Mouse (Mus musculus) liver, adult 2 months (tissue): Measurements from ENCODE around the gene Tmem100.

Experiments
- CTCF ChIP-seq: fragments of 200-500 bp; IDR thresholded peaks from 2 replicates; pipeline ENCODE4 v1.5.1; 2011; ENCODE audit warnings: low read depth, low read length, control low read depth
- POLR2A ChIP-seq: fragments of 200-500 bp; IDR thresholded peaks from 2 replicates; pipeline ENCODE4 v1.6.1; 2011; ENCODE audit warnings: low read length, control low read depth; ENCODE audit not compliant: insufficient read depth; ENCODE audit errors: extremely low read depth

DNA sequence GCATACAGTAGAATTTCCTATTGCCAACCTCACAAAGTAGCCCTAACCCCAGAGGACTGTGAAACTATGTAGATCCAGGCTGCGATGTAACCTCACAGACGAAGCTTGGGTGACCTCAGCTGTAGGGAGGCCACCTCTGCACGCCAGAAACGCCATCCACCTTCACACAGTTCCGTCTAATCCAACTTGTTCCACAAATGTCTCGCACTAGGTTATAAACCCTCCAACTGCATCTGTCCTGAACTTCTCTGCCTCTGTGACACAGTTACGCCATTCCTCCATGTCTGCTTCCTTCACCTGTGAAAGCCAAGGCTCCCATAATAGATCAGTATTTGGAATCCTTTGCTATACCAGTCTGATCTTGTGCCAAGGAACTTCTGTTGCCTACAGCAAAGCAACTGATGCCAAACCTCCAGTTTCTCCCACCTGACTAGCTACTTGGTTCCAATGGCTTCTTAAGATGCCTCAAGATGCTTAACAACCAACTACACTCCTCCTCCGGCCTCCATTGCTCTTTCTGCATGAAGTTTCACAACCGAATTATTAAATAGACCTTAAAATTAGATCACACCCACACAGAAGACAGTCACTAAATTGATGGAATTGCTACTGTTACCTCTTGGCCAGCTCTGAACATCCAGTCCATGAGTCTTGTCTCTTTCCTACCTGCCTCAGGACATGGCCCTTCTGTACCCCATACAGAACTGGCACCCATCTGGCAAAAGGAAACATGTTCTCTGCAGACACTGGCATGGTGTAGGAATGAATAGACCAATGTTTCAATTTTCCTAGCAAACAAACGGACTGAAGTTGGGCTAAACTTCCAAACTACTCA lies 28.5 kb upstream of the Tmem100 start:
- TF ChIP-seq CTCF, result no peak
- no peak for TF ChIP-seq POLR2A
